Mouse (Mus musculus): ENCODE results near the gene Ppp1r21.

DNA sequence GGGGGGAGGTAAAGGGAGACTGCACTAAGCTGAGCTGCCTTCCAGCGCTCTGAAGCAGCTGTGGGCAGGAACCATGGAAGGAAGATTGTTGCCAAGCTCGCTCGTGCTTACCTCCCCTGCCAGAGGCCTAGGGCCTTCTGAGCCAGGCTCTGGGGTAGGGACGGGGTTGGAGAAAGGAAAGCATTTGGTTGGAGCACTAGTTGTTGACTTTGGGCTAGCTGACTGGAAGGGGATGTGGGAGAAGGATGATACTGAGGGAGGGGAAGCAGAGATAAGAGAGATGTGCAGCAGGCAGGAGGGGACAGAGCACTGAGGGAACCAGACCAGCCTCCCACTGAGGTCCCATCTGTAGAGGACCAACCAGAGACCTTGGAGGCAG lies 99.5 kb downstream of the Ppp1r21 start:
- no peak for TF ChIP-seq GATA1 (IDR thresholded peaks at IDR 0.05; ENCODE audit: low read length)
- no peak for TF ChIP-seq TAL1 (IDR thresholded peaks at IDR 0.05; ENCODE audit: low read length)

Data from erythroblast, embryonic 14.5 days (primary cell).